Mouse (Mus musculus): ENCODE results near the gene Hnrnph1.
A peak's percentile ranks its signal among the peaks of the same experiment; 100 is the strongest.

Gene Hnrnph1

GRCm38 (mm10) chr11:50373086-50373485 lies 3.7 kb upstream of the Hnrnph1 start:
- no peak for DNase-seq (ENCODE audit: low spot score in 2 of 2)

- no peak for DNase-seq (ENCODE audit: low spot score in 2 of 2)
Measured at GRCm38 (mm10) chr11:50373621-50374020, 3.2 kb upstream of the Hnrnph1 start.

- no peak for DNase-seq (ENCODE audit: low spot score in 2 of 2)
Measured at GRCm38 (mm10) chr11:50374286-50375015, 2.3 kb upstream of the Hnrnph1 start.

GRCm38 (mm10) chr11:50375421-50375820 lies 1.4 kb upstream of the Hnrnph1 start:
- DNase-seq (ENCODE audit: low spot score in 2 of 2) = no peak

GRCm38 (mm10) chr11:50376156-50376790 lies 517 bp upstream of the Hnrnph1 start:
- DNase-seq (ENCODE audit: low spot score in 2 of 2) = no peak

GRCm38 (mm10) chr11:50377892-50378684 lies 1.3 kb downstream of the Hnrnph1 start:
- peak; percentile 75 to 78 for DNase-seq (ENCODE audit: low spot score in 2 of 2)

GRCm38 (mm10) chr11:50379023-50379752 lies 2.4 kb downstream of the Hnrnph1 start:
- no peak for DNase-seq (ENCODE audit: low spot score in 2 of 2)

GRCm38 (mm10) chr11:50381311-50381710 lies 4.5 kb downstream of the Hnrnph1 start:
- no peak for DNase-seq (ENCODE audit: low spot score in 2 of 2)

GRCm38 (mm10) chr11:50387167-50387679 lies 10.4 kb downstream of the Hnrnph1 start:
- no peak for DNase-seq (ENCODE audit: low spot score in 2 of 2)

GRCm38 (mm10) chr11:50387697-50388096 lies 10.9 kb downstream of the Hnrnph1 start:
- no peak for DNase-seq (ENCODE audit: low spot score in 2 of 2)

GRCm38 (mm10) chr11:50388217-50388929 lies 11.6 kb downstream of the Hnrnph1 start:
- no peak for DNase-seq (ENCODE audit: low spot score in 2 of 2)

GRCm38 (mm10) chr11:50389011-50389410 lies 12.2 kb downstream of the Hnrnph1 start:
- no peak for DNase-seq (ENCODE audit: low spot score in 2 of 2)

- DNase-seq (ENCODE audit: low spot score in 2 of 2) = no peak
Measured at GRCm38 (mm10) chr11:50389616-50390015, 12.8 kb downstream of the Hnrnph1 start.

- DNase-seq (ENCODE audit: low spot score in 2 of 2) = no peak
Measured at GRCm38 (mm10) chr11:50391272-50391960, 14.6 kb downstream of the Hnrnph1 start.

- DNase-seq (ENCODE audit: low spot score in 2 of 2) = no peak
Measured at GRCm38 (mm10) chr11:50393306-50393705, 16.5 kb downstream of the Hnrnph1 start.

- no peak for DNase-seq (ENCODE audit: low spot score in 2 of 2)
Measured at GRCm38 (mm10) chr11:50394731-50395130, 17.9 kb downstream of the Hnrnph1 start.

- DNase-seq (ENCODE audit: low spot score in 2 of 2) = no peak
Measured at GRCm38 (mm10) chr11:50396766-50397307, 20.0 kb downstream of the Hnrnph1 start.

- no peak for DNase-seq (ENCODE audit: low spot score in 2 of 2)
Measured at GRCm38 (mm10) chr11:50397316-50397715, 20.5 kb downstream of the Hnrnph1 start.

- DNase-seq (ENCODE audit: low spot score in 2 of 2) = no peak
Measured at GRCm38 (mm10) chr11:50398803-50399202, 22.0 kb downstream of the Hnrnph1 start.

GRCm38 (mm10) chr11:50402481-50402880 lies 25.7 kb downstream of the Hnrnph1 start:
- DNase-seq (ENCODE audit: low spot score in 2 of 2) = no peak
